Mouse (Mus musculus) ovary, postnatal 36 days (tissue): Measurements from ENCODE around the gene Trim62.
A peak's percentile ranks its signal among the peaks of the same experiment; 100 is the strongest.

Experiments used
- DNase-seq: peaks from one replicate; pipeline ENCODE4 v3.0.0; 2022; ENCODE audit warnings: low spot score, mixed read lengths

Trim62 gene

DNA sequence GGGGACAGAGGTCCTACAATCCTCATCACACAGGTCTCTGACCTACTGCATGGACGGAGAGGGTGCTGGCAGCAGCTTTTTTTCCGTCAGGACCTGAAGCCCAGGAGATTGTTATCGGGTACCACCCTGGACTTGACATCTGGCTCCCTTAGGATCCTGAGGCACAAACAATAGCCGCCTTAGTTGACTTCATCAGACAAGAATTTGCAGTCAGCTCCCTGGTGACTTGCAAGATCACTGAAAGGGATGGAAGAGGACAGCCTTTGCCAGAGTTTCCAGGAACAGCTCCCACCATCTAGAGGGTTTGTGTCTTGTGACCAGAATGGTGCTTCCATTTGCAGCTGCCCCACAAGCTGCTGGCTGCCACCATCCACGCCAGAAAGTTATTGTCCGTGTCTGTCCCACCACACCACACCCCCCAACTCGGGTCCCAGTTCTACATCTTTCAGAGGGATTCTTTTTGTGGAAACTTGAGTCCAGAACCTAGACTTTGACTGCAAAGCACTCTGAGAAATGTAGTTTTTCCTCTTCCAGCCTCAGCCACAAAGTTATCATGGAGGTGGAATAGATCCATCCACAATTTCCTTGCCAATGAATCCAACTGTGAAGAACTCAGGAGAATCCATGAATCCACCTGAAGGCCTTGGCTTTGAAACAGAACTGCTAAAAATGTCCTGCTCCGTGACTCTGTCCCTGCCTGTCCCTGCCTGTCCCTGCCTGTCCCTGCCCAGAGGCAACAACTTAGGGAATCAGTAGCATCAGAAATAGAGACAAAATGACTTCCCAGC, 27.1 kb downstream of the Trim62 start:
- no peak for DNase-seq

- DNase-seq, result no peak
These were observed 28.7 kb downstream of the Trim62 start for GRCm38 (mm10) chr4:128912085-128912484.

DNA sequence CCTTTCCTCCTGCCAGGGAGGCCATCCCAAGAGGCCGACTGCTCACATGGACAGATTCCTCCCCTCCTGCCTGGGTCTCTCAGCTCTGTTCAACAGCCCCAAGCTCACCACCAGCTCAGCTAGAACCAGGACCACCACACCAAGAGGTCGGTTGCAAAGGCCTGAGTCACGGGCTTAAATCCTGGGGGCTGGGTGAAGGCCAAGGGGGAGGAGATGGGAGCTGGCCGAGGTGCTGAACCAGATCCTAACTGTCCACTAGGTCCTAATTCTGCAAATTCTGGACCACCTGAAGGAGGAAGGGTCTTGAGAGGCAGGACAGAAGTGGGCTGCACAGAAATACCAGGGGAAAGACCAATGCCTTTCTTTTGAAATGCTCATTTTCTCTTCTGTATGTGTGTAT, 30.4 kb downstream of the Trim62 start:
- DNase-seq, result peak; percentile 39

GRCm38 (mm10) chr4:128917119-128917518, 33.7 kb downstream of the Trim62 start:
- DNase-seq, result no peak

DNA sequence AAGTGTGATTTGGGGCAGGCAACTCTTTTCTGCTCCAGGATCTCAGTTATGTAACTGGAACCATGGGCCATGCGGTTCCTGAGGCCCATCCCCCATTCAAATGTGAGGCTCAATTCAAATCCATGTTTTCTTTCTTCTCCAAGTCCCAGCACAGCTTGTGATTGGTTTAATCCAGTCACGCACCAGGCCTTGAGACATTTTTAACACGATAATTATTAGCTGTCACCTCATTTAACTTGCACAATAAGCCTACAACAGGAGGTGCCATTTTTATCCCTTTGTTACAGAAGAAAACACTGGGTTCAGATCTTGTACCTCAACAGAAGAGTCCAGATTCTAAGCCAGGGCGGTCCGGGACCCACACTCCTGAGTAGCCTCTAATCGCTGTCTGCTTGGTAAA, 34.4 kb downstream of the Trim62 start:
- no peak for DNase-seq

- no peak for DNase-seq
These were observed 34.8 kb downstream of the Trim62 start for GRCm38 (mm10) chr4:128918187-128918586.

DNA sequence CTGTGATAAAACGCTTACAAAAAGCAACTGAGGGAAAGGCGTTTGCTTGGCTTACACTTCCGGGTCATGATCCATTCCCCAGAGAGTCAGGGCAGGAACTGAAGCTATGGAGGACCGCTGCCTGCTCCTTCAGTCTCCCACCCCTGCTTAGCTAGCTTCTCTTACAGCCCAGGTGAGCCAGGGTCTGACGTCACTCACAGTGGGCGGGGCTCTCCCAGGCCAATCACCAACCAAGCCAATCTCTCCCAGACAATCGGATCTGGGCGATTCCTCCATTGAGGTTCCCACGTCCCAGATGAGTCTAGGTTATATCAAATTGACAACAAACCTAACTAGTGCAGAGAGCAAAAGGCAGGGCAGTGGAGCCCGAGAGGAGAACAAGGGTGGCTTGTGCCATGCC, 35.7 kb downstream of the Trim62 start:
- no peak for DNase-seq

DNA sequence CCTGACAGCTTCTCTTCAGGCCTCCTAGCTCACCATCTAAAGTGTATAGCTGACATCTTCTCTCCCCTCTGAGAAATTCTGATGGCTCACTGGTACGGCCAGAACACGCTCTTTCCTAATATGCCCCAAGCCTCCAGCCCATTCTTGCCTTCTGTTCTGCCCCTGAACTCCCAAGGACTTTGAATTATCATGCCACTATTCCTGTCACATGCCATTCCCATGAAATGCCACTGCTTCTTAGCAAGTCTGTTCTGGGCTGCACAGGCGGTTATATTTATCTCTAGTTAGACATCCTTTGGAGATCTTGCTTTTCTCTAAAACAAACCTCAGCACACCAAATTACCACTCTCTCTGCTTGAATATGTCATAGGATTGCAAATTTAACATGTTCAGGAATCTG, 40.2 kb downstream of the Trim62 start:
- no peak for DNase-seq

GRCm38 (mm10) chr4:128924841-128925606, 41.6 kb downstream of the Trim62 start:
- DNase-seq, result peak; percentile 78

- no peak for DNase-seq
These were observed 49.4 kb downstream of the Trim62 start for GRCm38 (mm10) chr4:128932783-128933182.

DNA sequence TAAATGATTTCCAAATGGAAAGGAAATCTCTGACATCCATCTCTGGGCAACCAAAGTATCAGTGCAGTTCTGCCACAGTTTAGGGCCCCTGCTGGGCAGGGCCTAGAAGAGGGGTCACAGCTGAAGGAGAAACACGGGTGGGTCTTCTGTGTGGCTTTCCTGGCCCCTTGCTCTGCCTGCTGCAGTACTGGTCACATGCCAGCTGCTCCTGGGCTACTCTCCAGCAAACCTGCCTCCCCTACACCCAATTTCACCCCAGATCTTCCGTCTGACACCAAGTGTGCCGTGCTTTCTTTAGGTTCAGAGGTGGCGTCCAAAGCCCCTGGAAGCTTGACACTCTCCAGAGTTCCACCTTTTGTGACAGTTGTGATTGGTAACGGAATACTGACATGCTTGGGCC, 52.2 kb downstream of the Trim62 start:
- no peak for DNase-seq

DNA sequence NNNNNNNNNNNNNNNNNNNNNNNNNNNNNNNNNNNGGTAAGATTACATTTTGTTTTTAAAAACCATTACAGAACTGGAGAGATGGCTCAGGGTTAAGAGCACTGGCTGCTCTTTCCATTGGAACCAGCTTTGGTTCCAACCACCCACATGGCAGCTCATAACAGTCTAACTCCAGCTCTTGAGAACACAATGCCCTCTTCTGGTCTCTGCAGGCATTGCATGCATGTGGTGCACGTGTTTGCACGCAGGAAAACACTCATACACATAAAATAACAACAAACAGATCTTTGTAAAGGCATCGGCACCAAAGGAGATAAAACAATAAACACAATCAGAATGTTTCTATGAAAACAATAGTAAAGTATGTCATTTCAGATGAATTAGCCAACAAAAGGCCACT, 59.0 kb downstream of the Trim62 start:
- no peak for DNase-seq

GRCm38 (mm10) chr4:128946736-128947135, 63.4 kb downstream of the Trim62 start:
- no peak for DNase-seq

DNA sequence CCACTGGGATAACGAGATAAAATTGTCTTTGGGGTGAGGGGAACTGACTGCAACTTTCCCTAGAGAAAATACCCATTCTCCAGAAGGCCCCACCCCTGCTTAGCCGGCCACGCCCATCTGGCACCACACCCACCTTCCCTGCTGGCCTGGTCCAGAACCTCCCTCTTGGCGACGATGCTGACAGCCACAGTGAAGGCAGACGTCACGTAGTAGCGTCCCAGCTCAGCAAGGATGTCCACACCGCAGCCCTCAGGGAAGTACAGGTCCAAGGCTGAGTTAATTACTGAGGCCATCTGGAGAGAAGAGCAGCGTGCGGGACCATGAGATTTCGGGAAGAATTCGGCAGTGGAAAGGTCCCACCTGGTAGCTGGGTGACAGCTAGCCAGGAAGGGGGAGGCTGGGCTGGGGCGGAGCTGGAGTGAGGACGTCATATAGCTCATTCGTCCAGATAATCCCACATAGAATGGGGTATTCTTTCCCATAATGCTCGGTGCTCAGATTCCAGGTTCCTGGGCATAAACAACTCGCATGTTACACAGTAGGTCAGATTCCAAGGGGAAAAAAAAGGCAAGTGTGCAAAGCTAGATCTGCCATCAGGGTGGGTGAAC, 64.0 kb downstream of the Trim62 start:
- DNase-seq, result no peak

DNA sequence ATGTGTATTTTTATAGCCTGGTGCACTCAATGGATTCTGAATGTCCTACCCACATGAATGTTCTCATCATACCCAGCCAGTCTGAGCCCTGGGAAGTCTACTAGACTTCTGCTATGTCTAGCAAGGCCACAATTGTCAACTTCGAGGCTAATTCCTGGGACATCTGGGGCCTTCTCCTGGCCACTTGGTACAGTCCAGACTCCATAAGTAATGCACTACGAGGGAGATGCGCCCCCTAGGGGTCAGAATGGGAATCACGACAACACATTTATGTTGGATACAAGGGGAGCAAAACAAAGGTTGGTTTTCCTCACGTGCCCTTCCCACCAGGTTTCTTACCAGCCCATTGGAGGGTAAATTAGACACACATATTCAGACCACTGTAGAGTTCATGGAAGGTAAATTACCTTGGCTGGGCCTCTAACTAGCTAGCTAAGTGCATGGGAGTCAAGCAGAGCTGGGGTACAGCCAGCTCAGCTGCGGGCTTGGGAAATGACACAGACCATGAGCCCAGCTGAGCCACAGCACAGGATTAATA, 64.8 kb downstream of the Trim62 start:
- DNase-seq, result no peak

- DNase-seq, result no peak
These were observed 66.2 kb downstream of the Trim62 start for GRCm38 (mm10) chr4:128949470-128950005.

GRCm38 (mm10) chr4:128950461-128950860, 67.1 kb downstream of the Trim62 start:
- DNase-seq, result peak; percentile 42

DNA sequence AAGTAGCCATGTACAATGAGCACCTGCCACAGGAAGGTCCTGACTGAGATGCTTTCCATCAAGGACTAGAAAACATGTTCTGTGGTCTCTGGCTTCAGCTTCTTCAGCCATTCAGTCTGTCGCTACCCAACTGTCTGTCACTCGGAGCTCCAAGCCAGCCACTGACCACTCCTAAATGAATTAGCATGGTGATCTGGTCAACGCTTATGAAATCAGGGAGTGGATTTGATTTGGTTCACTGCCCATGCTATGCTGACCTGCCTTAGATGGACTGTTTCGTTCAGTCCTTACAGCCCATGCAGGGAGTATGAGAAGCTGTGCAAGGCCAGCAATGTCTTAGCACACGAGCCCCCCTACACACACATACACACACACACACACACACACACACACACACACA, 70.5 kb downstream of the Trim62 start:
- DNase-seq, result no peak

DNA sequence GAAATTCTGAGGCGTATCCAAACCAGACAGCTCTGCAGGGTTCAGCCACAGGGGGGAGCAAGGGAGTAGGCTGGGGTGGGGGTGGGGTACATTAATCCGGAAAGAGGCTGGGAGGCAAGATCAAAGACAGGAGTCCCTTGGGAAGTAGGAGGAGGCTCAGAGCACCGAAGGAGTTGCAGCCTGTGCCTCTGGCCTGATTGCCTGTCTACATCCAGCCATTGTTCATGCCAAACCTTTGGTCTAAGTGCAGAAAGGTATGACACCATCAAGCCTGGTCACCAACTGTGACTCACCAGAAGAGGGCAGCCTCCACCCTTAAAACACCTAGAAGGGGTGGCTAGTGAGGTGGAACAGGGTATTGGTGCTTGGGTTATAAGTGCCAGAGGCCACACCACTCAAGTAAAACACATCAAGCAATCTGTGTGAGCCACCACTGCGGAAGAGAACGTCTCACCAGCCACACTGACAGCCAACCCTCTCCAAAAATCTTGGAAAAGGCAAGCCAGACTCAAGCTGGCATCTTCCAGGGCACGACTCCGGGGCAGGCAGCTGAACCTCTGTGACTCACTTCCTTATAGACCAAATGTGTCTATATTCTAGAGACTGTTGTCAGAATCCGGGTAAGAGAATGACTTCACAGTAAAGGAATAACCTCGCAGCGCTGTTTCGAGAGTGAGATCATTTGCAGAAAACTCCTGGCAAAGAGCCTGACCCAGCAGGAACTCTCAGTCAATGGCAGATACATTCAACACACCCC, 74.0 kb downstream of the Trim62 start:
- DNase-seq, result peak; percentile 41

- DNase-seq, result no peak
These were observed 74.8 kb downstream of the Trim62 start for GRCm38 (mm10) chr4:128958156-128958555.

- DNase-seq, result no peak
These were observed 75.5 kb downstream of the Trim62 start for GRCm38 (mm10) chr4:128958849-128959248.

DNA sequence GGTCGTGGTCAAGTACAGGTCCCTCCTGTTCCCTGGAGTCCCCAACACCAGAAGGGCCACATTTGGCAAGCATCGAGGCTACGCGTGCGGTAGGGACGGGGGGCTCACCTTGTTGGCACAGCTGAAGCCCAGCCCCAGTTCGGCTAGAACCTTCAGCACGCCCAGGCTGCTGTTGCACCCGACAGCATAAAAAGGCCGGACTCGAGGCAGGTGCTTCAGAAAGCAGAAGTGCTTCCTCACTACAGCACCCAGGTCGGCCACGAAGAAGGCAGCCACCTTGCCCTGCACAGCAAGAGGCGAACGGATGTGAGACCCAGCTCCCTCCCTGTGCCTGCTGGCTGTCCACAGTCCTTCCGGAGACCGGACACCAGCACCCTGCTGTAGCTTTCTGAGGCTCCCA, 76.3 kb downstream of the Trim62 start:
- no peak for DNase-seq
